Mouse (Mus musculus): ENCODE data around the gene Sel1l3. TPM values are rescaled to one million over a fixed set of nuclear protein-coding genes. Genes with fewer than 3 reads are reported as not detected.

Gene Sel1l3
- polyA plus RNA-seq, 1 experiment from 2014 or later = 0.05 TPM

GRCm38 (mm10) chr5:53138025-53138424, 75.7 kb downstream of the Sel1l3 start:
- H3K27ac ChIP-seq = no peak overlapping the region

GRCm38 (mm10) chr5:53135984-53136383, 77.7 kb downstream of the Sel1l3 start:
- no peaks in the 10 kb centered on the region for H3K9me3 ChIP-seq (replicated peaks)
- H3K27me3 ChIP-seq = no peaks in the 10 kb centered on the region
- H3K9ac ChIP-seq = no peak overlapping the region
- H3K4me1 ChIP-seq (replicated peaks) = no peaks in the 10 kb centered on the region
- DNase-seq (no peak), ATAC-seq (ENCODE audit: low read depth) (no peak)
- H3K27ac ChIP-seq = no peak overlapping the region
- H3K4me2 ChIP-seq = no peak overlapping the region
- no peak overlapping the region for H3K4me3 ChIP-seq (replicated peaks)
- no peaks in the 10 kb centered on the region for H3K36me3 ChIP-seq
- 59% methylated on average over 8 of the region's 8 CpGs for WGBS (ENCODE audit: insufficient replicate concordance)

More at GRCm38 (mm10) chr5:53138025-53138424, 75.7 kb downstream of the Sel1l3 start:
- Histone ChIP-seq H3K9me3 (replicated peaks) (no peaks in the 10 kb centered on the region), H3K4me3 (replicated peaks) (no peak overlapping the region), H3K4me2 (no peak overlapping the region), H3K4me1 (replicated peaks) (no peaks in the 10 kb centered on the region), H3K36me3 (no peaks in the 10 kb centered on the region), H3K9ac (no peak overlapping the region), H3K27me3 (no peaks in the 10 kb centered on the region)
- DNase-seq (no peak), ATAC-seq (ENCODE audit: low read depth) (no peak)
- 65% methylated on average over 8 of the region's 8 CpGs for WGBS (ENCODE audit: insufficient replicate concordance)

DNA sequence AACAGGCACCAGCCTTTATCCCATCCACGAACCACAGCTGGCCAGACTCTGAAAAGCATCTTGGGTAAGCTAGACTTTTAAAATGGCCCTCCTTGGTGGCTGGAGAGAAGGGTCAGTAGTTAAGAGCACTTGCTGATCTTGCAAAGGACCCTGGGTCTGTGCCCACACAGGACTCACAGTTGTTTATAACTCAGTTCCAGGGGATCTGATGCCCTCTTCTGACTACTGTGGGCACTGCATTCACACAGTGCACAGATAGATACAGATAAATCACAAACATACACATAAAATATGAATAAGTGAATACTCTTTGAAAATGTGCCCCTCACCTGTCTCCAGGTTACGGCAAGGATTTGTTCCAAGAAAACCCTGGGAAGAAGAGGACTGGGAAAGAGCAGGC, 79.7 kb downstream of the Sel1l3 start:
- H3K27ac ChIP-seq = no peak overlapping the region
- DNase-seq = no peak
- no peaks in the 10 kb centered on the region for H3K9me3 ChIP-seq (replicated peaks)
- ATAC-seq (ENCODE audit: low read depth) = no peak
- no peak overlapping the region for H3K9ac ChIP-seq
- no peak overlapping the region for H3K4me2 ChIP-seq
- WGBS (ENCODE audit: insufficient replicate concordance) = 66% methylated on average over 2 of the region's 2 CpGs
- no peaks in the 10 kb centered on the region for H3K36me3 ChIP-seq
- no peaks in the 10 kb centered on the region for H3K27me3 ChIP-seq
- no peak overlapping the region for H3K4me3 ChIP-seq (replicated peaks)
- no peaks in the 10 kb centered on the region for H3K4me1 ChIP-seq (replicated peaks)

GRCm38 (mm10) chr5:53124701-53125100, 89.0 kb downstream of the Sel1l3 start:
- no peak overlapping the region for H3K4me3 ChIP-seq (replicated peaks)
- no peaks in the 10 kb centered on the region for H3K27me3 ChIP-seq
- no peak overlapping the region for H3K4me2 ChIP-seq
- DNase-seq (no peak), ATAC-seq (ENCODE audit: low read depth) (no peak)
- no peaks in the 10 kb centered on the region for H3K36me3 ChIP-seq
- H3K9ac ChIP-seq = no peak overlapping the region
- no peaks in the 10 kb centered on the region for H3K9me3 ChIP-seq (replicated peaks)
- 37% methylated on average over 4 of the region's 4 CpGs for WGBS (ENCODE audit: insufficient replicate concordance)
- H3K4me1 ChIP-seq (replicated peaks) = no peaks in the 10 kb centered on the region
- no peak overlapping the region for H3K27ac ChIP-seq

GRCm38 (mm10) chr5:53123525-53124286, 90.0 kb downstream of the Sel1l3 start:
- no peaks in the 10 kb centered on the region for H3K9me3 ChIP-seq (replicated peaks)
- WGBS (ENCODE audit: insufficient replicate concordance) = 40% methylated on average over 10 of the region's 10 CpGs
- ATAC-seq (ENCODE audit: low read depth) = no peak

DNA sequence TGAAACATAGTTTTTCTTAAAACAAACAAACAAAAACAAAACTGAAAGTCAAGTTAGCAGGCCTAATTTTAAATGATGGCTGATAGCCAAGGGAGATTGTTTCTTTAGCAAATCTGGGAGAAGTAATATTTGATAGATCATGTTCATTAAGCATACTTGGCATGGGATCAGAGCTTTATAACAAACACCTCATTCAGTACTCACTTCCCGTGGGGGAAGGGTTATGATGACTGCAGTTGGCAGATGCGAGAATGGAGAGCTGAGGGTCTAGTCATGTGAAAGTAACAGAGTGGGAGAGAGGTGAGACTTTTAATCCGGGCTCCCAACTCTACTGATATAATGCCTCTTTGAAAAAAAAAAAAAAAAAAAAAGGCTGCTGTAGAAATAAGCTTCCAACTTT, 94.0 kb downstream of the Sel1l3 start:
- ATAC-seq (ENCODE audit: low read depth) (no peak), DNase-seq (no peak)
- Histone ChIP-seq H3K36me3 (no peaks in the 10 kb centered on the region), H3K4me2 (no peak overlapping the region), H3K4me3 (replicated peaks) (no peak overlapping the region), H3K4me1 (replicated peaks) (no peaks in the 10 kb centered on the region), H3K27me3 (no peaks in the 10 kb centered on the region), H3K9ac (no peak overlapping the region), H3K9me3 (replicated peaks) (no peaks in the 10 kb centered on the region), H3K27ac (no peak overlapping the region)
- 63% methylated on average over 3 of the region's 3 CpGs for WGBS (ENCODE audit: insufficient replicate concordance)

More at GRCm38 (mm10) chr5:53123525-53124286, 90.0 kb downstream of the Sel1l3 start:
- H3K9ac ChIP-seq = no peak overlapping the region
- no peak overlapping the region for H3K4me3 ChIP-seq (replicated peaks)
- H3K27ac ChIP-seq = no peak overlapping the region
- no peaks in the 10 kb centered on the region for H3K36me3 ChIP-seq
- no peaks in the 10 kb centered on the region for H3K4me1 ChIP-seq (replicated peaks)
- no peak for DNase-seq
- H3K4me2 ChIP-seq = no peak overlapping the region
- no peaks in the 10 kb centered on the region for H3K27me3 ChIP-seq

- no peaks in the 10 kb centered on the region for H3K9me3 ChIP-seq (replicated peaks)
- 81% methylated on average over 8 of the region's 8 CpGs for WGBS (ENCODE audit: insufficient replicate concordance)
- DNase-seq = no peak
- no peak overlapping the region for H3K4me2 ChIP-seq
- H3K27ac ChIP-seq = no peak overlapping the region
- H3K27me3 ChIP-seq = no peaks in the 10 kb centered on the region
- H3K4me1 ChIP-seq (replicated peaks) = no peaks in the 10 kb centered on the region
- H3K4me3 ChIP-seq (replicated peaks) = no peak overlapping the region
- no peak overlapping the region for H3K9ac ChIP-seq
- H3K36me3 ChIP-seq = no peaks in the 10 kb centered on the region
- no peak for ATAC-seq (ENCODE audit: low read depth)
These were observed 95.5 kb downstream of the Sel1l3 start for GRCm38 (mm10) chr5:53118212-53118611.

GRCm38 (mm10) chr5:53114616-53115267, 99.0 kb downstream of the Sel1l3 start:
- ATAC-seq (ENCODE audit: low read depth) (no peak), DNase-seq (no peak)
- no peaks in the 10 kb centered on the region for H3K27me3 ChIP-seq
- 66% methylated on average over 12 of the region's 12 CpGs for WGBS (ENCODE audit: insufficient replicate concordance)
- H3K4me2 ChIP-seq = no peak overlapping the region
- no peaks in the 10 kb centered on the region for H3K9me3 ChIP-seq (replicated peaks)
- no peaks in the 10 kb centered on the region for H3K36me3 ChIP-seq
- no peak overlapping the region for H3K9ac ChIP-seq
- H3K27ac ChIP-seq = no peak overlapping the region
- H3K4me1 ChIP-seq (replicated peaks) = no peaks in the 10 kb centered on the region
- H3K4me3 ChIP-seq (replicated peaks) = no peak overlapping the region

DNA sequence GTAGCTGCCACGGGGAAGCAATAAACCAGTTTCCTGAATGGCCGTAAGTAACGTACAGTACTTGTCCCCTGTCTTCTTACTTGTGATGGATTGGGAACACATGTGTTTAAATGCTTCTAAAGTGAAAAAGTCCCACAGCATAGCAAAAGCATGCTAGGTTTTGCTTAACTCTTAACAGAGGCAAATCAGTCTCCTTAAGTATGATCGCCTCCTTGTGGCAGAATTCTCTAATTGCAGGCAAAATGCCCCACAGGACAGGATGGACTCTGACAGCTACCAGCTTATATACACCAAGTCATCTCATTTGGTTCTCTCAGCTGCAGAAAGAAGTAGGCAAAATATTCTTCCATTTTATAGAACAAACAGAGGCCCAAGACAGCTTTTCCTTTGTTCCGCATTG, 100.8 kb downstream of the Sel1l3 start:
- ATAC-seq (ENCODE audit: low read depth) (no peak), DNase-seq (no peak)
- no peak overlapping the region for H3K9ac ChIP-seq
- H3K27ac ChIP-seq = no peak overlapping the region
- no peaks in the 10 kb centered on the region for H3K4me1 ChIP-seq (replicated peaks)
- no peak overlapping the region for H3K4me3 ChIP-seq (replicated peaks)
- 86% methylated on average over 5 of the region's 5 CpGs for WGBS (ENCODE audit: insufficient replicate concordance)
- H3K4me2 ChIP-seq = no peak overlapping the region
- no peaks in the 10 kb centered on the region for H3K9me3 ChIP-seq (replicated peaks)
- H3K27me3 ChIP-seq = no peaks in the 10 kb centered on the region
- H3K36me3 ChIP-seq = no peaks in the 10 kb centered on the region

GRCm38 (mm10) chr5:53111036-53111435, 102.7 kb downstream of the Sel1l3 start:
- Histone ChIP-seq H3K27ac (no peak overlapping the region), H3K4me3 (replicated peaks) (no peak overlapping the region), H3K9ac (no peak overlapping the region), H3K27me3 (no peaks in the 10 kb centered on the region), H3K4me1 (replicated peaks) (no peaks in the 10 kb centered on the region), H3K4me2 (no peak overlapping the region), H3K9me3 (replicated peaks) (no peaks in the 10 kb centered on the region), H3K36me3 (no peaks in the 10 kb centered on the region)
- WGBS (ENCODE audit: insufficient replicate concordance) = 58% methylated on average over 5 of the region's 5 CpGs
- DNase-seq = no peak
- no peak for ATAC-seq (ENCODE audit: low read depth)

DNA sequence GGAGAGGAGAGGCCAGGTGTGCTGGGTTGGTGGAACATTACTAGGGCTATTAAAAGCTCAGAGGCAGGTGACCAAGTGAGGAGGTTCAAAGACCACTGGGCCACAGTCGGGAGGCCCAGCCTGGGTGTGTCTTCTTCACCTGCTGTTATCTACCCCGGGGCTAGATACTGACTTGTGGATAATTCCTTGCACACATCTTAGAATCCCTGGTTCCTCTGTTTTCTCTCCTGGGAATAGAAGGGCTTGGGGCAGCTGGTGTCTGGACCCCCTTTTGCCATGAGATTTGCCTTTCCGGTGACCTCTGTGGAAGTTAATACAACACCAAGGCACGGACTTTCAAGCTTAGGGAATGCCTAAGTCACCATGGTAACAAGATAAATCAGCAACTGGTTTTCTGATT, 103.5 kb downstream of the Sel1l3 start:
- H3K4me1 ChIP-seq (replicated peaks) = no peaks in the 10 kb centered on the region
- no peak for ATAC-seq (ENCODE audit: low read depth)
- no peak overlapping the region for H3K27ac ChIP-seq
- no peaks in the 10 kb centered on the region for H3K36me3 ChIP-seq
- H3K9me3 ChIP-seq (replicated peaks) = no peaks in the 10 kb centered on the region
- no peak overlapping the region for H3K9ac ChIP-seq
- H3K27me3 ChIP-seq = no peaks in the 10 kb centered on the region
- WGBS (ENCODE audit: insufficient replicate concordance) = 56% methylated on average over 4 of the region's 4 CpGs
- no peak overlapping the region for H3K4me2 ChIP-seq
- H3K4me3 ChIP-seq (replicated peaks) = no peak overlapping the region
- no peak for DNase-seq

DNA sequence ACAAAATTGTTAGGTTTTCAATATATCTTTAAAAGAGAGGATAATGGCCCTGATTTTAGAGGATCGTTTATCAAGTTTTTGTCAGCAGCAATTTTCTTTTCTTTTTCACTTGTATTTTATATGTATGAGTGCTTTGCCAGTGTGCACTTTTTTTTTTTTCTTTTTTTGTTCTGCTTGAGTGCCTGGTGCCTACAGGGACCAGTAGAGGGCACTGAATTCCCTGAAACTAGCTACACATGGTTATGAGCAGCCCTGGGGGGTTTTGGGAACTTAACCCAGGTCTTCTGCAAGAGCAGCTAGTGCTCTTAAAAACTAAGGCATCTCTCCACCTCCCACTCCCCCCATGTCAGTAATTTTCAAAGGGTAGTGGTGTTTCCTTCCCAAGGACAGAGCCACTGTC, 105.1 kb downstream of the Sel1l3 start:
- no peak for ATAC-seq (ENCODE audit: low read depth)
- Histone ChIP-seq H3K9me3 (replicated peaks) (no peaks in the 10 kb centered on the region), H3K9ac (no peak overlapping the region), H3K4me2 (no peak overlapping the region), H3K27ac (no peak overlapping the region), H3K27me3 (no peaks in the 10 kb centered on the region), H3K4me3 (replicated peaks) (no peak overlapping the region), H3K4me1 (replicated peaks) (no peaks in the 10 kb centered on the region), H3K36me3 (no peaks in the 10 kb centered on the region)
- 51% methylated on average over 1 of the region's 1 CpGs for WGBS (ENCODE audit: insufficient replicate concordance)
- DNase-seq = no peak

Data from liver, embryonic 13.5 days (tissue).